Mouse (Mus musculus) 416B (cell line): ENCODE data around the gene Rex1bd.
A peak's percentile ranks its signal among the peaks of the same experiment; 100 is the strongest.

ENCODE experiments used
- DNase-seq: peaks from one replicate; pipeline ENCODE4 v3.0.0; 2011; ENCODE audit warnings: low read depth

Rex1bd gene

DNA sequence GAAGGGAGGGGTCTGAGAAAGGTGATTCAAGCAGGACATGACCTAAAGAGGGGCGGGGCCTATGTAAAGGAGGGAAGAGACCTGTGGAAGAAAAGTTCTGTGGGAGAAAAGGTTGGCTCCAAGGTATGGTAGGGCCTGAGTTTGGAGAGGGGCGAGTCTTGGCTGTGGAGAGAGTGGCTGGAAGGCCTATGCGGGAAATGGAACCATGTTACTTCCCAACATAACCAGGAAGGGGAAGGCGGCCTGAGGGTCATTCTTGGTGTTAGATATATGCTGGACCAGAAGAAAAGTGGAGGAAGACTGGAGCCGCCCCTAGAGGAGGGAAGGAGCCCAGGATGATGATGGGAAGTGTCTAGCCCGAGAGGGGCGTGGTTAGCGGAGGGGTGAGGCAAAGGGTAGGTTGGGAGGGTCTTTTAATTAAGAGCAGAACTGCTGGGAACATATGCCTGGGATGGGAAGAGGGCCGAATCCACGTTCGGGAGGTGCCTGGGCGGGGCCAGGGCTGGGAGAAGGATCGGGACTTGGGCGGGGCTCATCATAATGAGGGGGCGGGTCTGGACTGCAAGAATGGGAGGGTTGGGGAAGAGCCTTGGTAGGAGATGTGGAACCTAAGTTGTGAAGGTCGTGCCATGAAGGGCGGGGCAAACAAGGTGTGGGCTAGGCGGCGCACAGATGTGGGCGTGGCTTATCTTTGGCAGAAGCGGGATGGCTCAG, 29.1 kb downstream of the Rex1bd start:
- DNase-seq = peak; percentile 61

DNA sequence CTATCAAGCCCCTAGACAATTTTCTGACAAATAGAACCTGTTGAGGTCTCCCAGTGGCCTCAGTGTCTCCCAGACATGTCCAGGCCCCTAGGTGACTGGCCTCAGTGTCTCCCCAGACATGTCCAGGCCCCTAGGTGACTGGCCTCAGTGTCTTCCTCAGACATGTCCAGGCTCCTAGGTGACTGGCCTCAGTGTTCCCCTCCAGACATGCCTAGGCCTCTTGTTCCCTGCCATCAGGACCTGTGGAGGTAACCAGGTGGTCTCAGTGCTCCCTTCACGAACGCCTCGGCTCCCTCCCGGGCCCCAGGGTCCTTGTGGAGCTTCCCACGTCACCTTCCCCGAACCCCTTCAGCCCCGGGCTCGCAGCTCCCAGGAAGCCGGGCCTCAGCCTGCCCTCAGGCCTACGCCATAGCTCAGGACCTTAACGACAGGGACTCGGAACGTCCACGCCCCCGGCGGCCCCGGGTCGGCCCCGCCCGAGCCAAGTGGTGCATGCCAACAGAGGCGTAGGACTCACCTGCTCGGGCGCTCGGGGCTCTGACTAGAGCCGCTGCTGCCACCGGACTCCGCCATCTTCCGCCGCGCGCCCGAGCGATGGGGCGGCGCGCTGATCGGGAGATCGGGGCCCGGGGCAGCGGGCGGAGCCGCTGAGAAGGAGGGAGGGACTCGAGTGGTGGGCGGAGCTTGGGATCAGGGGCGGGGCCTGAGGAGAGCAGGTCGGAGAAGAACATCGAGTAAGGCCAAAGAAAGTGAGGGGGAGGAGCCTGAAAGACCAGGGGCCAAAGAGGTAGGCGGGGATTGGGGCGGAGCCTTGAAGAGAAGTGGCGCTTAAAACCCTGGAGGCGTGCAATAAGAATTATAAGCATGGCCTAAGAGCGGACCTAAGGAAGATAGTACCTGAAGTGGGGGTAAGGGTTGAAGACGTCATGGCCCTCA, 30.0 kb downstream of the Rex1bd start, which contains the start of gene Klhl26:
Klhl26 (minus strand) TSS at position 636 of the 936 bp plus-strand sequence.
- peak; percentile 98 for DNase-seq

DNA sequence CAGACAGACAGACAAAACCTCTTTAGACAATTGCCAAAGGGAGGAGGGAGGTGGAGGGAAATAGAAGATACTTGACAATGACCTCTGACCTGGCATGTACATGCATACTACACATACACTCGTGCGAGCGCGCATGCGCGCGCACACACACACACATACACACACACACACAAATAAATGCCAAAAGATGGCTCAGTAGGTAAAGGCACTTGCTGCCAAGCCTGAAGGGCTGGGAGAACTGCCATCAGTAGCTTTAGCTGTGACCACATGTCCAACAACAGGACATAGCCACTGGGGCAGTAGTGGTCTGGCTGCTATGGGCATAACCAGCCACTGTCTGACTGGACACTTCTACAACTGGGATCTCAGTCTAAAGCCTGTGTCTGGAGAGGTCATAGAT, 34.7 kb downstream of the Rex1bd start:
- DNase-seq = no peak

DNA sequence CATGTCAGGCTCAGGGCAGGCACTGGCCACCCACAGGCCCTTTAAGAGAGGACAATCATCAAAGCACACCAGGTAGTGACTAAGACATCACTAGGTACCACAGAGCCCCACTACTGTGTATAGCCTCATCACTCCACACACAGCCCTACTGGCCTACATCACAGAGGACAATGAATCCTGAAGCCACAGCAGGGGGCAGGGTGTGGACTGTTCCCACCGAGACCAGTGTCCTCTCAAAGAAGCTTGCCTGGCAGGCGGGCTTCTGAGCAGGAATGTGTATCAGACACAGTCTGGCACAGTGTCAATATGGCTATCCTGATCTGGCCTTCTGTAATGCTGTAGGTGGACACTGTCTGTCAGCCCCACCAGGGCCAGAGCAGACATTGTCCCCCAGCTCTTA, 36.6 kb downstream of the Rex1bd start:
- DNase-seq = no peak

DNA sequence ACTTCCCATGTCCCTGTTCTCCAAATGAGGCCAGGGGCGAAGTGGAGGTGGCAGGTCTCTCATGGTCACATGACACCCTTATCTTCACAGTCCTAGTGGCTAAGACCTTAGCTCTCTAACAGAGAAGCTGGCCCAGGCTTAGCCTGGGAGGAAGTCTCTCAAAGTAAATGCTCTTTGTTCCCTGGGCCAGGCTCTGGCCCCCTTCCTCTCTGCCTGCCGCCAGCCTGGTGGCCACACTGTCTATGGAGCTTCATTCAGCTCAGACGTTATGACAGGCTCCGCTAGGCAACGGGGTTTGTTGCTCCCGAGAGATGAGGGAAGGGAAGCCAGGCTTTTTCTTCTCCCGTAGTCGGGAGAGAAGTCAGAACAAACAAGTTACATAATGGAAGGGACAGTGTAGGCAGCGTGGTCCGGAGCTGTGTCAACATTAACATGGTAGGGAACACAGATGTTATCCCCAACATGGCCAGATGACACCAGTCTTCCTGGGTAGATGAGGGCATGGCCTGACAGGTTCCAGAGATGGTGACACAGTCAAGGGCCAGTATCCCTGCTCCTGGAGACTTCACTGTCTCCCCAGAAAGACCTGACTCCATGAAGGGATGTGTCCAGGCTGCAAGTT, 37.1 kb downstream of the Rex1bd start:
- DNase-seq = no peak

DNA sequence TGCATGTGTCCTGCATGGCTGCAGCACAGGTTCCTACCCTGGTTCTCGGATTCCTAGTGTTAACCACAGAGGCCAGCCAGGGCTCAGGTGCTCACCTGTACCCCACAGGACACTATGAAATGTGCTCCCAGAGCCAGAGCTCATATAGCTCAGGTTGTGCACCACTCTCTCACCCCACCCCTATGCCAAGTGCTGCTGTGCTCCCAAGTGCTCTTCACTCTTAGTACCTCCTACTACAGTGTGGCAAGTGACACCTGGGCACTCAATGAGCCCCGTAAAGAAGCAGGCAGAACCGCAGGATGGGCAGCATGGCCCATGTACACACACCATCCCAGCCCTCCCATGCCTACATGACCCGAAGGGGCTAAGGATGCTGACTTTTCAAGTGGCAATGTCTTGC, 37.8 kb downstream of the Rex1bd start:
- no peak for DNase-seq

DNA sequence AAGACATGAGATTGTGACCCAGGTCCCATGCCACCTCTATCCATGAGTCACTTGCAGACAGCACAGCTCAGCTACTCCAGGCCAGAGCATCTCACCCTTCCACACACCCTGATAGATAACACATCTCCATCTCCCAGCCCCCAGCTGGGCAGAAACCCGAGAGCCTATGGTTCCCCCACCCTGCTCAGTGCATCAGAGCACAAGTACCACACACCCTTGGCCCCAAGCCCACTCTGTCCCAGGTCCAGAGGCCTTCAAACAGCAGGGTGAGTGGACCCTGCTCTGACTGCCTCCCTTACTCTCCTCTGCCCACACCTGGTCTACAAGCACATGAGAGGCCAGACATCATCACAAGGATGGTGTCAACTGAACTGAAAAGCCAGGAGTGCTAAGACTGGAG, 38.6 kb downstream of the Rex1bd start:
- no peak for DNase-seq

DNA sequence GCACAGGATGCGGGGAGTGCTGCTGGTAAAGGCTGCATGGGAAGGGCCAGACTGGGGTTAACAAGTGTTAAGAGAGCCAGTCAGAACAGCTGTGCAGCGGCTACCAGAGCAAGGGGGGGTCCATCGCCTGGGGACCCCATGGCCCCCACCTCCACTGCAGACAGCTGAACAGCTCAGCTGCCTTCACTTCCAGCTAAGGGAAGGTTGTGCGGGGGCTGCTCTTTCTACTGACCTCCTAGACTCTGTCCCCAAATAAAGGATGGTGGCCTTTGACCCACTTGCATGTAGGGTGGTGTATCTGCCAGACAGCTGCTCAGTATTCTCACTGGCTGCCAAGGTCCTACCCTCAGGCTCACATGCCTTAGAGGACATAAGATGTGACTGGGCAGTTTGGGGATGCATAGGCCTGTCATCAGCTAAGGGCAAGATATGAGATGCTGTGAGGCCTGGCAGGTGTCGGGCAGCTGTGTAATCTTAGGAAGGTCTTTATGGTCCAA, 39.3 kb downstream of the Rex1bd start:
- no peak for DNase-seq

DNA sequence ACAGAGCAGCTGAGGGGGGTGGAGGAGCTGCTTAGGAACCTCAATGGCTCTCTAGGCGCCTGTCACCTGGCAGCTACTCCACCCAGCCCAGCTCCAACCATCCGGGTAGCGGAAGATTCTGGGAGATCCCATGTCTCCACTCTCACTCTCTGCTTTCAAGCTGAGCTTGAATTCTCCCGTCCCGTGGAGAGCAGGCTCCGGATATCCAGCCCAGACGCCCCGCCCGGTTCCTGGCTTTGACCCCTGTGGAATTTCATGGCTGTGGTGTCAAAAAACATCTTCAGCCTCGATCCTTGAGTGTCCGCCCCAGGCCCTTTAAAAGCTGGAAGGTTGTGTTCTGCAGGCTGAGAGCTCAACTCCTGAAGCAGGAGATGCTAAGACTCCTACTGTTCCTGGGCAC, 39.8 kb downstream of the Rex1bd start:
- no peak for DNase-seq

DNA sequence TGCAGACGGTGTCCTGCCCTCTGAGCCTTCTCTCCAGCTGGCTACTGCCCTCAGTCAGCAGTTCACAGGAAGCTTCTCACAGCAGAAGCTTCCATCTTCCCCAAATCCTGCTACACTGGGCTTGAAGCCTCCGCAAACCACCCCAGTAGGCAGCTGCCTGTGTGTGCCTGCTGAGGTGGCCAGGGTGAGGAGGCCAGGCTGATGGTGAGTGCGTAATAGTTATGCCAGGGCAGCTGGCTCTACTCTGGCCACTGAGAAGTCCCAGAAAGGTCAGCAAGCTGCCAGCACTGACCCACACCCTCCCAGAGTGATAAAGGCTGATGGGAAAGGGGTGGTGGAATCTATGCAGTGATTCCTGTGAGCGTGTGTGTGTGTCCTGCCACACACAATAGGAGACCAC, 40.2 kb downstream of the Rex1bd start:
- DNase-seq = no peak

DNA sequence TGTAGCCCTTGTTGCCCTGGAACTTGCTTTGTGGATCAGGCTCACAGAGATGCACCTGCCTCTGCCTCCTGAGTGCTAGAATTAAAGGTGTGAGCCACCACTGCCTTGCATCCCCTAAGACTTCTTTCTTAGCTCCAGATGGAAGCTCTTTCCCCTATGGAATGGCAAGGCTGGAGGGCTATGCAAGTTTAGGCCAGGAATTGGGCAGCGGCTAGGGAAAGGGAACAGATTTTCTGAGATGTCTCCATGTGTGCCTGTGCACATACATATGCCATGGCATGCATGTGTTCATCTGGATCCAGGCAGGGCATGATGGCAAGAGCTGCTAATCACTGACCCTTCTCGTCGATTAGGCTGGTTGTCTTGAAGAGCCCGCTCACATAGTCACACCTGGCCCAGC, 40.9 kb downstream of the Rex1bd start:
- no peak for DNase-seq

DNA sequence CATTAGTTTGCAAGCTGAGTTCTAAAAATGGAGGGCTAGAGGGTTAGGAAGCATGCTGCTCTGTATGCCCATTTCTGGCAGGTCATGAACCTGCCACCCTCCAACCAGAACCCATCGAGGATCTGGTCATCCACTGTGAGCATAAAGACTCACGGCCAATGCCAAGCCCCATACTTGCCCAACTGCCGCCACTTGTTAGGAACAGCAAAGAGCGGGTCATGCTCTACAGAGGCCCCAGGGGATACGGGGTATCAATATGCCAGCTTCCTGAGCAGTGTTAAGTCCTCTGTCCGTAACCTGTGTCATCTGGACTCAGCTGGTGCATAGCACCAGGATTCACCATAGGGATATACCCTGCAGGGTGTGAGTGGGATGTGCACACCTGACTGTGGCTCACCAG, 42.4 kb downstream of the Rex1bd start:
- no peak for DNase-seq

DNA sequence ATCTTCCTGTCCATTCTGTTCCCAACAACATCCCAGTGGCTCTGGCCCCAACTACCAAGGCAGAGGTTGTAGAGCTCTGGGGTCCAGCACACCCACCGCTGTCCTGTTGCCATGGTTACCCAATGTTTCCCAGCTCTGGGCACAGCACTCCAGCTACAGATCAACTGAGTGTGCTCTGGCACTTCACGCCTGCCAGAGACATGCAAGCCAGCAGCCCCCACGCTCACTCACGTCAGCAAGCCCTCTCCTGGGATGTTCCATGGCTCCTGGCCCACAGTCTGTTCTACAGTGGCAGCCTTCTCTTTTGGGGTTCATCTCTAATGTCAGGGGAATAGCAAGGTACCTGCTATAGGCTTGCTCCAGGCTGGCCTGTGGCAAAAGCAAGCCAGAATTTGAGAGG, 43.2 kb downstream of the Rex1bd start:
- no peak for DNase-seq

DNA sequence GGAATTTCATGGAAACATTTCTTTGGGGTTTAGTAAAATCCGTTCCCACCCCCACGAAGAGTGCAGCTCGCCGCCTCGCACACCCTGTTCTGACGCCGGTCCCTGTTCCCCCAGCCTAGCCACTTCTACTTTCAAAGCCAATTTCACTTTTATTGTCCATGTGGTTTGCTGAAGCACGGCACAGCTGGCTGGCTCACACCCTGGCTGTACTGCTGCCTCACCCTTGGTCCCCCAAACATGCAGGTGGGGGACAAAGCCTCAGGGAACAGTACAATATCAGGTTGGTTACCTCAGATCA, 44.1 kb downstream of the Rex1bd start:
- DNase-seq = no peak

DNA sequence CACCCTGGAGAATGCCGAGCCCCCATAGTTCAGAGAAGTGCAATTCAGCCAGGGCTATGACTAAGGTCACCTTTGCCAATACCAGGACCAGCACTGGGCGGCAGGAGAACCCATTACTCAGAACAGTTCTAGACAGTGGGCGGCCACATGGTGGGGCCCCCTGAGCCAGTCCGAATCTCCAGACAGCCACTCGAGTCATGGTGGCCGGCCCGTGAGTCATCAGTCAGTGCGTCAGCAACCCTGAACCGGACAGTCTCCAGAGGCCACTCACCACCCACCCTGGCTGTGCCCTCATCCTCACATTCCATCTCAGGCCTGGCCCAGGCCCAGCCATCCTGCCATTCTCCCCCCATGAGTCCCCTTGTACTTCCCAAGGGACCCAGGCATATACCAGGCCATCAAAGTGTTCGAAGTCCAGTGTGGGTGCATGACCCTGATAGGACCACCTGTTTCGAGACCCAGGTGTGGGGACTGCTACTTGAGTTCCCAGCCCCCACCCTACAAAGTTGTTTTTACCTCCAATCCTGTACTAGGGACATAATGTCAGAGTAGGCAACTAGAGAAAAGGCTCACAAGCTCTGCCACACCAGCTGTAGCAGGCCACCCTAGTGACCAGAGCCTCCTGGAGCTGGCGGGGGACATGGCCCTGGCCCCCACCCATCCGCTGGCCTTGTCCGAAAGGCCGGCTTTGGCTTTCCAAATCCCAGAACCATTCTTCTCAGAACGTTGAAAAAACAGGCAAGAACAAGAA, 44.6 kb downstream of the Rex1bd start:
- DNase-seq = peak; percentile 45

DNA sequence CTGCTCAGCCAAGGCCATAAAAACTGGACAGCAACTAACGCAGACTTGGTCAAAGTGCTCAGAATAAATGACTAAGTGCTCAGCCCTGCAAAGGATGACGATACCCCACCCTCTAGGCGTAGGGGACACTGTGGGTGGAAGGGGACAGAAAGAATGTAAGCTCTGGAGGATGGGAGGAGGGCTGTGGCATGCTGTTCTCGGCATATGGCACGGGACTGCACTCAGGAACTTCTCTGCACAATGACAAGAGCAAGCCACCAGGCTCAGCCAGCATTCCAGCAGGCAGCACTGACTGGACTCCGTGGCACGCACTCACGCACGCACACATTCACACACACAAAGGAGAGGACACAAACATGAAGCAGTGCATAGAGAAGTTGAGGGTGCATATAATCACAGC, 45.9 kb downstream of the Rex1bd start:
- no peak for DNase-seq

DNA sequence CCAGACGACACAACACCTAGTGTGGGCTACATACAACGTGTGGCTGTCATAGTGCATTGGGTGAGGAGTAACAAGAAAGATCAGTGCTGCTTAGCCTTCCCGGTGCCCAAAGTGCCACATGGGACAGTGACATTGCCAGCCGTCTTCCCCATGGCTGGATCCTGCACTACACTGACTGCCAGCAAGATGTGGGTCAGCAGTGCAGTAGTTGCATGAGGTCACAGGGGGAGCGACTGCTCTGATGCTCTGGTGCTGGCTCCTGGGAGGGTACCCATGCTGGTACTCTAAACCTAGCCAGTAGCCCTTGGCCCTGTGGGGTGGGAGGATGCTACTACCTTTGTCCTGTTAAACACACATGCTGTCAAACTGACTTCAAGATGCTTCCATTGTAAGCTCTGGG, 46.4 kb downstream of the Rex1bd start:
- no peak for DNase-seq

DNA sequence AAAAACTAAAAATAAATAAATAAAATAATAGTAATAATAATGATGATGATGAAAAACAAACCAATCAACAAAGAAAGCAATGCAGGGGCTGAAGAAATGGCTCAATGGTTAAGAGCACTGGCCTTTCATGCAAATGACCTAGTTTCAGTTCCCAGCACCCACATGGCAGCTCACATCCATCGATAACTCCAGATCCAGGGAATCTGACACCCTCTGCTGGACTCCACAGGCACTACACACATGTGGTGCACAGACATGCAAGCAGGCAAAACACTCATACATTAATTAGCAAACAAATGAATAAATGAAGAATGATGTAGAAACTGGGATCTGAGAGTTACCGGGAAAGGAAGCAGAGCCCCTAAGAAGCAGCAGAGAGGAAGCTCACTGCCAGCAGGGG, 46.9 kb downstream of the Rex1bd start:
- no peak for DNase-seq

DNA sequence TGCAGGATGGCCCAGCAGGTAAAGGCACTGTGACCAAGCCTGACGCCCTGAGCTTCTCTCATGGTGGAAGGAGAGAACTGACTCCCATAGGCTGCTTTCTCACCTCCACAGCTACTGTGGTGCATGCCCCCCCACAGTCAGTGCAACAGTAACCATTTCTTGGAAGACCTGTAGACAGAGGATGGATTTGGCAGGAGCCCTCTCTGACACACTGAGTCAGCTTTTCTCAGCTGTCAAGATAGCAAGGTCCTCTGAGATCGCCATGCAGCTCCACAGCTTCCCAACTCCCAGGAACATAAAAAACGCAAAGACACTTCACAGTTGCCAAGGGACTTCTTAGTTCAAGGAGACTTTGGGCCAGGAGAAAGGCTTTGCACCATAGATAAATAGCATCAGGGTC, 48.1 kb downstream of the Rex1bd start:
- no peak for DNase-seq

DNA sequence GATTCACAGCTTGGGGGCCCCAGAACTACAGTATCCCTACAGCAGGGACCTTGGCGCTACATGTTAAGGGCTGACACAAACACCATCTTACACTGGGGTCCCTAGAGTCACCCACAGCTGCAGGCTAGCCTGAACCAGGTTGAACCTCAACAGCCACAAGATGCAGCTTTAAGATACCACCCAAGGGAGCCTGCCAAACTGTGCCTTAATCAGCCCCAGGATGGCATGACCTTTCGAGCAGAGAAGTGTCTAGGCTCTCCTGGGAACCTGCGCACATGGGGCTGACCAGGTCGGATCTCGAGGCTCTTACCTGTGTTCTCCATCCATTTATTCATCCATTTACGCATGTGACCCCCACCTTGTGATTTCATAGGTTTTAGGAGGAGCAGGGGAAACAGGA, 48.7 kb downstream of the Rex1bd start:
- no peak for DNase-seq

DNA sequence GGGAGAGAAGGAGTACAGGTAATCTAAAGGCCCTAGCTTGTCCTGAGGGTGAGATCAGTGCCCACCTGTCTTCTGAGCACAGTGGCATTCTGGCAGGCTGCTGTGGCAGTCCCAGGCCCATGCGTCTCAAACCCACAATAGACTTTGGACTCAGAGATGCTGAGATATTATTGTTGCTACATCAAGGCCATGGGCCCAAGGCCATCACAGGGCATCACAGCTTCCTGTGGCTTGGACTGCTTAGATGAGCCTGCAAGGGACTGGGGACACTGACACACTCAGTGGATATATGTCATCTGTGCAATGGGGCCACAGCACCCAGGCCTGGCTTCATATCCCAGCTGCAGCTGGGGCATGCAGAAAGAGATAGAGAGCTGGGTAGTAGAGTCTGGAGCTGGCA, 49.6 kb downstream of the Rex1bd start:
- peak; percentile 71 for DNase-seq
